Mouse (Mus musculus): ENCODE data around the gene Gfpt2. TPM values are rescaled to one million over a fixed set of nuclear protein-coding genes. Genes with fewer than 3 reads are reported as not detected.
A peak's percentile ranks its signal among the peaks of the same experiment; 100 is the strongest.

Gene Gfpt2
- 13.9 and 18.4 TPM in 2 replicates for polyA plus RNA-seq (2014; fragmentation: Nextera tagmentation; extraction: Ambion mirVana)

DNA sequence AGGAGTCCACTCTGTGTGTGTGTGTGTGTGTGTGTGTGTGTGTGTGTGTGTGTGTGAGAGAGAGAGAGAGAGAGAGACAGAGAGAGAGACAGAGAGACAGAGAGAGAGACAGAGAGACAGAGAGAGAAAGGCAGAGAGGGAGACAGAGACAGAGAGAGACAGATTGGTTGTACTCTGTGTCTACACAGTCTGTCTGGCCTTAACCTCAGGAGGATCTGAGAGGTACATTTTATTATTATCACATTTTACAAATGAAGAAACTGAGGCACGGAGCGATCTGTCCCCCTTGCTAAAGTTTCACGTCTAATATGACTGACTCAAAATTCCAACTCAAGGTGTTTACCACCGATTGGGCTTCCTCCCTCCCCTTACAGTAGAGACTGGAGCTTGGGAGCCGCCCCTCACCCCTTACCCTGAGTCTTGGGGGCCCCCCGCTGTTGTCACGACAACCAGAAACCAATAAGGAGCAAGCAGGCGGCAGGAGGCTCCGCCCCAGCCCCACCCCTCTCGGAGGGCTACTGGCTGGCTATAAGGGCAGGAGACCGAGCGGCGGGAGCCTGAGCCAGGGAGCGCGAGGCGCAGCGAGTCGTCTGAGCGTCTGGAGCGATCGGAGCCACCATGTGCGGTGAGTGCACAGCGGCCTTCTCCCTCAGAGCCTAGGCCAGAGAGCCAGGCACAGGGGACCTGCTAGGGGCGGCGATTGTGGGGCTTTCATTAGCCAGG lies at the start of gene Gfpt2:
Gene Gfpt2, plus strand, starts transcription at position 560 of the 723 bp plus-strand sequence.
- 0% methylated on average over 25 of the region's 25 CpGs for WGBS (ENCODE audit: insufficient replicate concordance)
- H3K9ac ChIP-seq (ENCODE audit: low read depth, low read length): peak within 1 kb of the TSS; percentile 76
- H3K4me2 ChIP-seq: peak within 1 kb of the TSS; percentile 99
- H3K4me1 ChIP-seq (ENCODE audit: control insufficient read depth, insufficient read depth, low read length): peaks cover 10% of the 10 kb centered on the region
- no peaks in the 10 kb centered on the region for H3K36me3 ChIP-seq (ENCODE audit: control insufficient read depth, insufficient read depth, low read length)
- H3K9me3 ChIP-seq (replicated peaks; ENCODE audit: control insufficient read depth, low read length): no peaks in the 10 kb centered on the region
- peak within 1 kb of the TSS; percentile 62 for H3K4me3 ChIP-seq (ENCODE audit: low read depth, low read length)
- ATAC-seq (replicated peaks; ENCODE audit: insufficient number of reproducible peaks, low FRiP score, low TSS enrichment): peak; percentile 95
- H3K27ac ChIP-seq (ENCODE audit: low read depth, low read length): no peak within 1 kb of the TSS
- H3K27me3 ChIP-seq (ENCODE audit: control insufficient read depth, insufficient read depth, low read length): no peaks in the 10 kb centered on the region

DNA sequence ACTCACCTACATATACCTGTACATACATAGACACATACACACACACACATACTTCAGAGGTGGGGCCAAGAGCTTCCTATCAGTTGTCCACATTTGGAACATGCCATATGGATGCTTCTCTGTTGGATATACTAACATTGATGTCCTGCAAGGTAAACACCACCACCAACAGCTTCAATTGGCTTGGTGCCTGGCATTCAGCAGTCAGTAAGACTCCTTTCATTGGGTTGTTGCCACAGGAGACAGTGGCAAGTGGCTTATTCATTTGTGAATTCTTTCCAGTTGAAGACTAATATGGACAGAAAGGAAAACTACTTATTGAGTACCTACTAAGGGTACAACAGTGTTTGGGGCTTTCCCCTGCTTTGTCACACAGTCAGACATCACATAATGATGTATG lies 49.0 kb upstream of the Gfpt2 start:
- no peaks in the 10 kb centered on the region for H3K4me1 ChIP-seq (ENCODE audit: control insufficient read depth, insufficient read depth, low read length)
- peaks cover 5% of the 10 kb centered on the region; the same call in 1 of the 2 replicates for H3K9me3 ChIP-seq (replicated peaks; ENCODE audit: control insufficient read depth, low read length)
- H3K36me3 ChIP-seq (ENCODE audit: control insufficient read depth, insufficient read depth, low read length): no peaks in the 10 kb centered on the region
- H3K27ac ChIP-seq (ENCODE audit: low read depth, low read length): no peak overlapping the region
- H3K4me3 ChIP-seq (ENCODE audit: low read depth, low read length): no peak overlapping the region
- no peak overlapping the region for H3K9ac ChIP-seq (ENCODE audit: low read depth, low read length)
- no peaks in the 10 kb centered on the region for H3K27me3 ChIP-seq (ENCODE audit: control insufficient read depth, insufficient read depth, low read length)
- ATAC-seq (replicated peaks; ENCODE audit: insufficient number of reproducible peaks, low FRiP score, low TSS enrichment): no peak
- no peak overlapping the region for H3K4me2 ChIP-seq

DNA sequence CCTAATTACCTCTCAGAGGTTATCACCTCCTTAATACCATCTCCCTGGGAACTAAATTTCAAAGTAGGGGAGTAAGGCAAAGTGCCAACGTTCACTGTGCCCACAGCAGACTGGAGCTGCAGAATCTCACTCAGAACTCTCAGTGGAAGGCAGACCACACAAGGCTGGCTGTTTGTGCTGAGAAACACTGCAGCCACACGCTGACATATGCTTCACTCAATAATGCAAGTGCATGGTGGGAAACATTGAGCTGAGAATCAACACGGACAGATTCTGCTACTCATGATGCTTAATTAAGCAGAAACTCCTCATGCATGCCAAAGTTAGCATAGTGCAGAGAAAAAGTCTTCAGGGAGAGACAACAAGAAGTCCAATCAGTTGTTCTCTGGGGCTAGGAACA lies 48.1 kb upstream of the Gfpt2 start:
- H3K4me3 ChIP-seq (ENCODE audit: low read depth, low read length): no peak overlapping the region
- H3K4me2 ChIP-seq: no peak overlapping the region
- no peak overlapping the region for H3K27ac ChIP-seq (ENCODE audit: low read depth, low read length)
- WGBS (ENCODE audit: insufficient replicate concordance): 76% methylated on average over 3 of the region's 3 CpGs
- H3K27me3 ChIP-seq (ENCODE audit: control insufficient read depth, insufficient read depth, low read length): no peaks in the 10 kb centered on the region
- H3K9me3 ChIP-seq (replicated peaks; ENCODE audit: control insufficient read depth, low read length): peaks cover 5% of the 10 kb centered on the region; the same call in 1 of the 2 replicates
- no peak overlapping the region for H3K9ac ChIP-seq (ENCODE audit: low read depth, low read length)
- H3K4me1 ChIP-seq (ENCODE audit: control insufficient read depth, insufficient read depth, low read length): no peaks in the 10 kb centered on the region
- no peak for ATAC-seq (replicated peaks; ENCODE audit: insufficient number of reproducible peaks, low FRiP score, low TSS enrichment)
- H3K36me3 ChIP-seq (ENCODE audit: control insufficient read depth, insufficient read depth, low read length): no peaks in the 10 kb centered on the region

DNA sequence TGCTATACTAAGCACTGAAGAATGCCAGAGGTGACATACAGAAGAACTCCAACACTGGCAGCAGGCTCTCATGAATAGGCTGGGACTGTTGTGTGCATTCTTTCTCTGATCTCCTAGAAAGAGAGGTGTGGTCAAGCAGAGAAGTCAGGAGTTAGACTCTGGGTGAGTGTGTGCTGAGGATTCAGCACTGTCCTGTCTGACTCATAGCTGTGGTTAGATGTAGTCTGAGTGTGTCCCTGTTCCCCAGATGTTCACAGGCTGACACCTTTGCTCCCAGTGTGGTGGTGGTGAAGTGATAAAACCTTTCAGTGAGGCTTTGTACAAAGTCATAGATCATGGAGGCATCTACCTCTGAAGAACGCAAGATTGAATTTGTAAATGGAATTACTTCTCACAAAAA lies 47.2 kb upstream of the Gfpt2 start:
- no peaks in the 10 kb centered on the region for H3K4me1 ChIP-seq (ENCODE audit: control insufficient read depth, insufficient read depth, low read length)
- H3K4me3 ChIP-seq (ENCODE audit: low read depth, low read length): no peak overlapping the region
- H3K27ac ChIP-seq (ENCODE audit: low read depth, low read length): no peak overlapping the region
- H3K4me2 ChIP-seq: no peak overlapping the region
- ATAC-seq (replicated peaks; ENCODE audit: insufficient number of reproducible peaks, low FRiP score, low TSS enrichment): no peak
- H3K9me3 ChIP-seq (replicated peaks; ENCODE audit: control insufficient read depth, low read length): peaks cover 5% of the 10 kb centered on the region; the same call in 1 of the 2 replicates
- H3K9ac ChIP-seq (ENCODE audit: low read depth, low read length): no peak overlapping the region
- H3K36me3 ChIP-seq (ENCODE audit: control insufficient read depth, insufficient read depth, low read length): no peaks in the 10 kb centered on the region
- 79% methylated on average over 1 of the region's 1 CpGs for WGBS (ENCODE audit: insufficient replicate concordance)
- H3K27me3 ChIP-seq (ENCODE audit: control insufficient read depth, insufficient read depth, low read length): no peaks in the 10 kb centered on the region

DNA sequence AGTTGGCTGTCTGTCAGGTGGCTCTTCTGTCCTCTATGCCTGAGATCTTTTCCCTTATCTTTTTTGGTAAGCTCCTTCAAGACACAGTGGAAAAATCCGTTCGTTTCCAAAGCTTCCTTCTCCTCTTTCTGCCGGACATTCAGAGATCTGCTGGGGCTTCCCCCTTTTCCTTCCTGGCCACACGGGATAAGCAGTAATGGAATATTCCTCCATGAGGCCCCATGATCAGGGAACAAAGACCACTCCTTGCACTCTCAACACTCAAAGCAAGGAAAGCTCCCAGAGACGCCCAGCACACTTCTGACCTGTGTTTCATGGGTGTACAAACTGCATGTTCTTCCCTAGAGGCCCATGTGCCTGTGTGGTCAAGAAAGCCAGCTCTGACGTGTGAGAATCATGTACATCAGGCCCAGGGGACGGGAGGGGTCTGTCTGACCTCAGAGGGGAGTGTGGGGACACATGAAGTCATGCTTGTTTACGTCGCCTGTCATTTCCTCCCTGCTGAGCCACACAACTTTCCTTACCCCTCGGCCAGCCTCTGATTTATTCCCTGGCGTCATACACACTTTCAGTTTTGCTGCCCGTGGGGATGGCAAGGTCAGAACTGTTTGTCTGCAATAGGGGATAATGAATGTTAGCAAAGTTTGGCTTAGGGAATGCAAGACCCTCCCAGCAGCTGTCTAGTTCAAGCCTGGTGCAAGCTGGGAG lies 38.9 kb upstream of the Gfpt2 start:
- 37% methylated on average over 12 of the region's 12 CpGs for WGBS (ENCODE audit: insufficient replicate concordance)
- Histone ChIP-seq H3K36me3 (ENCODE audit: control insufficient read depth, insufficient read depth, low read length) (no peaks in the 10 kb centered on the region), H3K4me3 (ENCODE audit: low read depth, low read length) (no peak overlapping the region), H3K27ac (ENCODE audit: low read depth, low read length) (peak overlapping the region; percentile 82), H3K27me3 (ENCODE audit: control insufficient read depth, insufficient read depth, low read length) (no peaks in the 10 kb centered on the region), H3K4me2 (no peak overlapping the region), H3K9me3 (replicated peaks; ENCODE audit: control insufficient read depth, low read length) (no peaks in the 10 kb centered on the region), H3K4me1 (ENCODE audit: control insufficient read depth, insufficient read depth, low read length) (peaks cover 3% of the 10 kb centered on the region; the same call in 1 of the 2 replicates), H3K9ac (ENCODE audit: low read depth, low read length) (peak overlapping the region; percentile 63)
- no peak for ATAC-seq (replicated peaks; ENCODE audit: insufficient number of reproducible peaks, low FRiP score, low TSS enrichment)

DNA sequence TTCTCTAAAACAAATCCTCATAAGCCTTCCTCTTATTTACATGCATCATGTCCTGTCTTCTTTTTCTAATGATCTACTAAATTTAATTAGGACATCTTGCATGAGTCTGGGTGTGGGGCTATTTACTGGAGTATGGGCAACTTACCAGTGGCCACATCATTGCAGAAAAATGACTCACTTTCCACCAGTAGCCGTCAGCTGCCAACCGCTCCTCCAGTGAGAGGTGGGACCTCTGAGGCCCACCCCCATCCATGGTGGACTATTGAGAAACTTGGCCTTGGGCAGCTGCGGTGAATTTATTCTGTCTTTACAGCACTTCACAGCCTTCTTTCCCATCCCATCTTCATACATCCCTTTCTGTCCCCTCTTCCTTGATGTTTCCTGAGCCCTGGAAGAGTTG lies 35.9 kb upstream of the Gfpt2 start:
- H3K9me3 ChIP-seq (replicated peaks; ENCODE audit: control insufficient read depth, low read length): no peaks in the 10 kb centered on the region
- H3K36me3 ChIP-seq (ENCODE audit: control insufficient read depth, insufficient read depth, low read length): no peaks in the 10 kb centered on the region
- 82% methylated on average over 3 of the region's 3 CpGs for WGBS (ENCODE audit: insufficient replicate concordance)
- no peaks in the 10 kb centered on the region for H3K27me3 ChIP-seq (ENCODE audit: control insufficient read depth, insufficient read depth, low read length)
- H3K4me2 ChIP-seq: no peak overlapping the region
- peaks cover 3% of the 10 kb centered on the region; the same call in 1 of the 2 replicates for H3K4me1 ChIP-seq (ENCODE audit: control insufficient read depth, insufficient read depth, low read length)
- no peak overlapping the region for H3K4me3 ChIP-seq (ENCODE audit: low read depth, low read length)
- H3K27ac ChIP-seq (ENCODE audit: low read depth, low read length): no peak overlapping the region
- ATAC-seq (replicated peaks; ENCODE audit: insufficient number of reproducible peaks, low FRiP score, low TSS enrichment): no peak
- H3K9ac ChIP-seq (ENCODE audit: low read depth, low read length): no peak overlapping the region

DNA sequence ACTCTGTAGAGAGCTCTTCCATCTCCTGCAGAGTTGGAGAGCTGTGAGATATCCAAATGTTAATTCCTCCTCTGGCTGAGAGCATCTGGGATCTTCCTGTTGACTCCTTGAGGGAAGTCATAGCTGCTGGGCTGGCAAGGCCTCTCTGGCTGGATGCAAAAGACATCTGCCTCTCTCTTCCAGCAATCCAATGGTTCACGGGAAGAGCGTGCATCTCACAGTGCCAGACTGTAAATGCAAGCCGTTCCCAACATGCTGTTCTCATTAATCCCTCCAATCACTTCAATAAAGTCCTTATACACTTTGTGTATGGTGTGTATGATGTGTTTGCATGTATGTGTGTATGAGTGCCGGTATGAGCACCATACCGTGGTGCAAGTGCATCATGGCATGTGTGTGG lies 32.8 kb upstream of the Gfpt2 start:
- no peak for ATAC-seq (replicated peaks; ENCODE audit: insufficient number of reproducible peaks, low FRiP score, low TSS enrichment)
- H3K4me3 ChIP-seq (ENCODE audit: low read depth, low read length): no peak overlapping the region
- H3K27me3 ChIP-seq (ENCODE audit: control insufficient read depth, insufficient read depth, low read length): no peaks in the 10 kb centered on the region
- H3K4me2 ChIP-seq: no peak overlapping the region
- no peak overlapping the region for H3K9ac ChIP-seq (ENCODE audit: low read depth, low read length)
- 0 out of 2 replicates have a peak, but pooled peaks cover 5% of the 10 kb centered on the region for H3K4me1 ChIP-seq (ENCODE audit: control insufficient read depth, insufficient read depth, low read length)
- H3K27ac ChIP-seq (ENCODE audit: low read depth, low read length): no peak overlapping the region
- no peaks in the 10 kb centered on the region for H3K36me3 ChIP-seq (ENCODE audit: control insufficient read depth, insufficient read depth, low read length)
- no peaks in the 10 kb centered on the region for H3K9me3 ChIP-seq (replicated peaks; ENCODE audit: control insufficient read depth, low read length)
- 89% methylated on average over 5 of the region's 5 CpGs for WGBS (ENCODE audit: insufficient replicate concordance)

DNA sequence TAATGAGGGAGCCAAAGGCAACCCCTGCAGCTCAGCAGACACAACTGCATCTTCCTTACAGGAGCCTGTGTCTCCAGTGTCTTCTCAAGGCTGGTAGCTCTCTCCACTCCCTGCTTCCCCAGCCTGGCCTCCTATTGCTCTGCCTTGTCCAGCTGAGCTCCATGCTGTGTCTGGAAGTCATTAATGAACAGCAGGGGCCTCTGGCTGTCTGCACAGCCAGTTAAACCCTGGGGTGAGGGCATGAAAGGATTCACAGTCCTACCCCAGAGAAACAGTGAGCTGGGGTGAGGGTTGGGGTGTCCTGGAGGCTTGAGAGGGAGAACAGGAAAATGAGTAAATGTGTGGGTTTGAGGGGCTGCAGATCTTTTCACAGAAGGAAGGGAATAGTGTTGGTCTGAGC lies 30.4 kb upstream of the Gfpt2 start:
- H3K27ac ChIP-seq (ENCODE audit: low read depth, low read length): no peak overlapping the region
- no peak overlapping the region for H3K9ac ChIP-seq (ENCODE audit: low read depth, low read length)
- ATAC-seq (replicated peaks; ENCODE audit: insufficient number of reproducible peaks, low FRiP score, low TSS enrichment): no peak
- 0 out of 2 replicates have a peak, but pooled peaks cover 5% of the 10 kb centered on the region for H3K4me1 ChIP-seq (ENCODE audit: control insufficient read depth, insufficient read depth, low read length)
- H3K27me3 ChIP-seq (ENCODE audit: control insufficient read depth, insufficient read depth, low read length): no peaks in the 10 kb centered on the region
- H3K4me2 ChIP-seq: no peak overlapping the region
- H3K36me3 ChIP-seq (ENCODE audit: control insufficient read depth, insufficient read depth, low read length): no peaks in the 10 kb centered on the region
- no peaks in the 10 kb centered on the region for H3K9me3 ChIP-seq (replicated peaks; ENCODE audit: control insufficient read depth, low read length)
- no peak overlapping the region for H3K4me3 ChIP-seq (ENCODE audit: low read depth, low read length)

Data from heart, embryonic 11.5 days (tissue).